Mouse (Mus musculus): ENCODE results near the gene Hivep2. TPM values are rescaled to one million over a fixed set of nuclear protein-coding genes. Genes with fewer than 3 reads are reported as not detected.
A peak's percentile ranks its signal among the peaks of the same experiment; 100 is the strongest.

Gene Hivep2
- total RNA-seq, 2 experiments from 2014 or later: 287 to 310 TPM

DNA sequence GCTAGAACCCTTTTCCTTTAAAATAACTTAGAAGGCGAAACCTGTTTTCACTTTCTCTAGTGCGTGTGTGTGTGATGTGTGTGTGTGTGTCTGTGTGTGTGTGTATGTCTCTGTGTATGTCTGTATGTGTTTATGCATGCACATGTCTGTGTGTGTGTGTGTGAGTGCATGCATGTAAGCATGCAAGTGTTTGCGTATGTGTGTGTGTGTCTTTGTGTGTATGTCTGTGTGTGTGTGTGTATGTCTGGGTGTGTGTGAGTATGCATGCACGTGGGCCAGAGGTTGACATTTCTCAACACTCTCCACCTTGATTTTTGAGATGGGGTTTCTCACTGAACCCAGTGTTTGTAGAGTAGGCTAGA is 77.5 kb downstream of the Hivep2 start:
- intact Hi-C loops (cut with DNase I): no loop called here
- no peak for DNase-seq (ENCODE audit: low spot score in 2 of 2)

DNA sequence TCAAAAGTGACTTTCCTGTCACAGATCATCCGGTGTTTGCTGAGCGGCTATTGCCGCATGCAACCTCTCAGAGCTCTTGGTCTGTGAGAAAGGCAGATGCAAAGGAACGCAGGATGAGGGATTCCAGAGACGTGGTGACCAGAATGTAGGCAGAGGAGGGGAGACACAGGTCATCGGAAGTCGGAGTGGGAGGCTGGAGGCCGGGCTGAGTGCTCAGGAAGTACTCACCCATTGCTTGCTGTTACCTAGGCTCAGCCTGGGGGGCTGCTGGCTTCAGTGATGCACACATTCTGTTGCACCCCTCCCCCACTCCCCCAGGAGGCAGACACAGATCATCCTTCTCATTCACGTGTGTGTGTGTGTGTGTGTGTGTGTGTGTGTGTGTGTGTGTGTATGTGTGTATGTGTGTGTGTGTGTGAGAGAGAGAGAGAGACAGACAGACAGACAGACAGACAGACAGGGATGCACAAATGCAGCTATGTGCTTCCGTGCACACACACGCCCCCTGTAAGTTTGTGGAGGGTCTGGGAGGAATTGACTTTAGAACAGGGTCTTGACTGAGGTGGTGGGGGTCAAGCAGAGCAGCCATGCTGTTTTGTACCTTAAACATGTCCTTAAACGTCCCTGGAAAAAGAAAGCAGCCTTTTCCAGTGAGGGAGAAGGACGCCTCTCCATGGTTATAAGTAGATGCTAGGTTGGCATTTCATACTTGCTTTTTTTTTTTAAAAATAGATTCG is 78.3 kb downstream of the Hivep2 start:
- intact Hi-C loops (cut with DNase I): no loop called here
- no peak for DNase-seq (ENCODE audit: low spot score in 2 of 2)

DNA sequence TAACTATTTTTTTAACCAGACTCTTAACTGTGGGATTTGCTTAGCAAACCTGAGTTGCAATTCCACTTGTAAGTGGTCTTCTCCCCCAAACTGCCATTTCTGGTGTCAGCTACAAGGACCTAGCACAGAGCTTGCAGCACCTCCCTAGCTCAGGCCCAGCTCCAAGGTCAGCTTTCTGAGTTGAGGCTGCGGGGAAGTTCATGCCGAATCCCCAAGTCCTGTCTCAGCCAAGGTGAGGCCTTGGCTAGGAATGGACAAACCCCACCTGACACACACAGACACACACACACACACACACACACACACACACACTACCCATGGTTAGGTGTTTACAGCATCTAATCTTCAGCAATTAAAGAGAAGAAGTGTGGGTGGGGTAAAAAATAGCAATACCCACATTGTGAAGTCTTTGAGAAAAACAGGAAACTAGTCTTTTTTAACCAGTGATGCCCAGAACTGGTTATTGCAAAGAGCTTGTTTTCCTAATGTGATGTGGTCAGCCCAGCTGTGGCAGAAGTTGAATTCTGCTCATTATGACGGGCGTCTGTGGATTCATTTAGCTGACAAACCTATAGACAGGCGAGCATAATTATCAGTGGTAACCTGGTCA is 79.0 kb downstream of the Hivep2 start:
- DNase-seq (ENCODE audit: low spot score in 2 of 2): no peak
- intact Hi-C loops (cut with DNase I): loop anchor here (5.0 kb wide), 1 partner anchor 78 kb away; the partner anchor contains the start of gene Hivep2

DNA sequence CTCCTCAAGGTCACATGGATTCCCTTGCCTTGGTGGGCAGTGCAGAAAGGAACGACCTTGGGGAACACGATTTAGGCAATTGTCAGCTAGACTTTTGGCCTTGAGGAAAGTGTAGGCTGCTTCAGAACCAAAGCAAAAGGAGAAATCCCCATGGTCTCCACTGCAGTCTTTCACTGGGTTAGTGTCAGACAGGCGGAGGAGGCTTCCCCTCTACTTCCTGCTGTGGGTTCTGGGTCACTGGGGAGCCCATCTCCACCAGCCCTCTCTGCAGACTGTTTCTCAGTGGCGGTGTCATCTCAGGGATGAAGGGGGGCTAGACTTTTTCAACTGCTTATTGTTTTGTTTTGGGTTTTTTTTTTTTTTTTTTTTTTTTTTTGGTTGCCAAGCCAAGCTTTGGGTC is 79.9 kb downstream of the Hivep2 start:
- DNase-seq (ENCODE audit: low spot score in 2 of 2): no peak
- intact Hi-C loops (cut with DNase I): loop anchor here (5.0 kb wide), 1 partner anchor 78 kb away; the partner anchor contains the start of gene Hivep2

DNA sequence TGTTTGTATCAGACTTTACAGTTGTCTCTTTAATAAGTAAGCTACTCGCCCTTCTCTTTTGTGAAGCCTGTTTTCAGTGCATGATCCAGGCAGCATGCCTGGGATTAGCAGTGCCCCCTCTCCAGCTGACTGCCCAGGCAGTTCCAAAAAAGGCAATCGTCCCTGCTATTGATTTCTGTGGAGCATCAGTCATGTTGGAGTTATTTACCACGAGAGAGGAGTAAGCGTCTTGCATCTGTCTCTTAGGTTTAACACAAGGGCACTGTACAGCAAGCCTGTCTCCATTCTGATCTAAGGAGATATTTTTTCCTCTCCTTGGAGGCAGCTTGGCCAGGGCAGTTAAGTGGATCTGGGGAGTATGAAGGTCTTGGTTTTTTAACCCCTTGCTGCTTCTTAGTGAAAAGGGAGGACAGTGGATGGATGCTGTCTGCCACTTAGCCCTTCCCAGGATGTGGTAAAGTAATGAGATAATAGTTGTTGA is 80.3 kb downstream of the Hivep2 start:
- DNase-seq (ENCODE audit: low spot score in 2 of 2): no peak
- intact Hi-C loops (cut with DNase I): loop anchor here (5.0 kb wide), 1 partner anchor 79 kb away; the partner anchor contains the start of gene Hivep2

DNA sequence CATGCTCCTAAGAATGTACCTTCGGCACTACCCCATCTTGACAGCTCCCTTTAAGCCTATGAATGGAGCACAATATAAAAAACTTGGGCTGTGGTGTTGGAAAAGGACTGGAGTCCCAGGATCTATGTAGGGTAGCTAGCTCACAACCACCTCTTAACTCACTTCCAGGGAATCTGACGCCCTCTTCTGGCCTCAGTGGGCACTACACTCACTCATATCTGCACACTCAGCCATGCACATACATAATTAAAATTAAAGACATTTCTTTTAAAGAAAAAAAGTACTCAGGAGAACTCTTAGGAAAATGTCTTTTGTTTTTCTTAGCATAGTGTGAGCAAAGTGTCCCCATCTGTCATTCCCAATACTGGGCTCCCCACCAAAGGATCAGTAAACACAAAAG is 81.1 kb downstream of the Hivep2 start:
- intact Hi-C loops (cut with DNase I): loop anchor here (5.0 kb wide), 1 partner anchor 80 kb away; the partner anchor contains the start of gene Hivep2
- DNase-seq (ENCODE audit: low spot score in 2 of 2): no peak

DNA sequence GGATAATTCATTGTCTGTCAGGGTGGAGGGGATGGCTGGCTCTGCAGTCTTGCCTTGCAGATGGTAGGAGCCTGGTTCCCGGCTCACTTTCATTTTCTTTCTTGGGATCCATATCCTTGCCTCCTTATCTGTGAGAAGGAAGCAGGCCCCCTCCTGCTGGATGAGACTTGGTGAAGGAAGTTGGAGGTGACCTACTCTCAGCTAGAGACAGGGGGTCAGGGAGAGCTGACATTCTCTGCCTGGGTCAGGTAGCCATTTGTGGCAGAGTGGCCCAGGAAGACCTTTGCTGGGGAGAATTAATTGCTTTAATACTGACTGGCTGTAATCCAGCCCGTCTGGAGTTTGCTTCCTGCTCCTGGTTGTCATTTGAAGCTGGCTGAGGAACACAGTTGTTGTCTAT is 81.8 kb downstream of the Hivep2 start:
- no peak for DNase-seq (ENCODE audit: low spot score in 2 of 2)
- intact Hi-C loops (cut with DNase I): loop anchor here (5.0 kb wide), 1 partner anchor 80 kb away; the partner anchor contains the start of gene Hivep2

DNA sequence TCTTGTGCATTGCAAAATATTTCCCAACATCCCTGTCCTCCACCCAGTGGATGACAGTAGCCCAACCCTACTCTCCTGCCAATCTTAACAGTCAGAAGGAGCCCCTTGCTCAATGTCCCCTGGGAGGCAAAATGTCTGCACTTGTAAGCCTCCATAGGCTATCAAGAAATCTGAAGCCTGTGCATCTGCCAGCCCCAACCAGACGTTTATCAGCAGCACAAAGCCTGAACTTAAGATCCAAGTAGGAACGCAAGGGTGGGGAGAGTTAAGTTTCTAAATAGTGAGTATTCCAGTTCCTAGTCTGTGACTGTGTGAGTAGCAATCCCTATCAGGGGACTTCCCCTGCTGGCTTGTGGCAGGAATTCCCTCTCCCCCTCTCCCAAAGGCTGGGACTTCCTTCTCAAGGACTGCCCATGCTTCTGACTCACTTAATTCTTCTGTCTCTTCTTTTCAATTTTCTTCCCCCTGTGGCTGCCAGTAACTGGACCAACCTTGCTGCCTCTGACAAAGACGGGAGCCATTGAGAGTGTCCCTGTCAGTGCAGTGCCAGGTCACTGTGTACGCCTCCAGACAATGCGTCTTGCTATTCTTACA is 82.5 kb downstream of the Hivep2 start:
- intact Hi-C loops (cut with DNase I): loop anchor here (5.0 kb wide), 1 partner anchor 81 kb away; the partner anchor contains the start of gene Hivep2
- DNase-seq (ENCODE audit: low spot score in 2 of 2): no peak

DNA sequence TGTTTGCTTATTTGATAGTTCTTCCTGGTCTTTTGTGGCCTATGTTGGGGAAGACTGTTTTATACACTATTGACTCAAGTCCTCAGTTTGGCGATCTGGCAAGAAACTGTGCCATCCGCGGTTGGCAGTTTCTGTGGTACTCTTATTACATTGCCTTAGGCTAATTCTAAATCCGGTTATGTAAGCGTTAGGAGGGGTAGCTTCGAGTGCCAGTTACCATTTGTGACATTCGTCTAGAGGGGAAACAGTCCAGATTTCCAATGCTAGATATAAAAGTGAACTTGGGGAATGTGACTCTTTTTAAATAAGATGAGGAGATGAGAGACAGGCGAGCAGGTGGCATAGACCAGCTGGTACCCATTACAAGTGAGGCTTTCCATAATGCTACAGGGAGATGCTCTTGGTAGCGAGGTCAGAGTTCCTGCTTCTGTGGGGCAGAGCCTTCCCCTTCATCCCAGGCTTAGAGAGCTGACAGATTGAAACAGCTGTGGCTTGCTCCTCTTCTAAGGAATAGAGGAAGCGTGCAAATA is 83.1 kb downstream of the Hivep2 start:
- intact Hi-C loops (cut with DNase I): loop anchor here (5.0 kb wide), 1 partner anchor 82 kb away; the partner anchor contains the start of gene Hivep2
- DNase-seq (ENCODE audit: low spot score in 2 of 2): no peak

DNA sequence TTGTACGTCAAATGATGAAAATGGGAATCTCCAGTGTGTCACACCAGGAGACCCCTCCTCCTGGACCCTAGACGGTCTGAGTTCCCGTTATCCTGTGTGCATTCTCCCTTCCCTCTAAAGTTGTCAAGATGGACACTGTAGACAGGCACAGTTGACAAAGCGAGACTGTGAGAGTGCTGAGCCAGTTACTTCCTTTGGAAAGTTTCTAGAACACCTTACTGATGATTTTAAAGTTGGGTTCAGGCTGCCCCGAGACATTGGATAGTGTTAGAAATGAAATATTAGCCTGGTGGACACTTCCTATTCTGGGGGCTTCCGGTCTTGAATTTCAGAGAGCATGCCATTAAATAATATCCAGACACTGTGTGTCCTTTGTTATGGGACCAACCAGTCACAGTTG is 83.8 kb downstream of the Hivep2 start:
- DNase-seq (ENCODE audit: low spot score in 2 of 2): no peak
- intact Hi-C loops (cut with DNase I): loop anchor here (5.0 kb wide), 1 partner anchor 82 kb away; the partner anchor contains the start of gene Hivep2

DNA sequence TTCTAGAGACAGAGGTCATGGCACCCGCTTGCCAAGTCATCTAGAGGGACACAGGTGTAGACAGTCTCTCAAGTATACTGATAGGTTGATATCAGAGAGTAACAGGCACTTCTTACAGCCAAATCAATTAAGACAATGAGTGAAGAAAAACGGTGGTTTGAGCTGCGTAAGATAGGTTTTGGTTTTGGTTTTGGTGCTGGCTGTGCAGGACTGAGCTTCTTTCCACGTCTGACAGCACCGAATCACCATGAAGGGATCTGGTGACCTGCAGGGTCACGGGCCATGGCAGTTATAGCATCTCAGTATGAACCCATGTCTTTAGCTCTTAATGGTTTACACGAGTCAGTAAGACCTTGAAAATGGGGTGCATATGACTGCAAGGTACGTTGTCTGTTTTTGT is 84.7 kb downstream of the Hivep2 start:
- no peak for DNase-seq (ENCODE audit: low spot score in 2 of 2)
- intact Hi-C loops (cut with DNase I): no loop called here

DNA sequence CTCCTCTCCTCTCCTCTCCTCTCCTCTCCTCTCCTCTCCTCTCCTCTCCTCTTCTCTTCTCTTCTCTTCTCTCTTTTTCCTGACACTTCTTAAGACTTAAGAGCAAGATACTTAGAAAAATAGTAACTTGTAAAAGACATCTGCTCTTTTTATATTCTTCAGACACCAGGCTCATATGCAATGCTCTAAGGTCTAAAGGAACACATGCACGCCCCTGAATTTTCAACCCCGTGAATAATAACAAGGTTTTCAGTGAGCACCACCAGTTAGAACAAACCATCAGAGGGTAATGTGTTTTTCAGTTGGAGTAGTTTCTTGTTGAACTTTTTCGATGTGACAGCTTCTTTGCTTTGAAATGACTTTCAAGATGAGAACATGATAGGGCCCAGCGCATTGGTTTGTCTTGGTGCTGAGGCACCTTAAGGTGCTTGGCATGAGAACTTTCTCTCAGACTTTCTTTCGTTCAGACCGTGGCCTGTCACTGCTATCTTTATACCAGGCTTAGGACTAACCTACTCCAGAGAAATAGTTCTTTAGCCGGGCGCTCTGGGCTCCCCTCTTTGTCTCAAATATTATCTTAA is 86.3 kb downstream of the Hivep2 start:
- DNase-seq (ENCODE audit: low spot score in 2 of 2): no peak
- intact Hi-C loops (cut with DNase I): no loop called here

DNA sequence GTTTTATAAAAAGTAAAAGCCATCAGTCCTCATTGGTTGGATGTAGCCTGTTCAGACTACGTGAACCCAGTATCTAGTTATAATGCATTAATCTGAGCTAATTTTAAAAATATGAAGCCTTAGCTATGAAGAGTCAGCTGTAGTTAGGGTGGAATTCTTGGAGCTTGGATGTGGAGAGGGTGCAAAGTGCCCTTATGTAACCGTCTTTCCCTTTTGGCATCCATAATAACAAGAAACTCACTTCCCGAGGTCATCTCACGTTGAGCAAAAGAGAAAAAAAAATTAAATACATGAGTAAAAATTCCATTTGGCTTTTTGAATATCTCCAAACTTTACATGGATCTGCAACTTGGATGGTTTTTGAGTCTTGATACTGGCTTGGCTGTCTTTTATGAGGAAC is 89.0 kb downstream of the Hivep2 start:
- DNase-seq (ENCODE audit: low spot score in 2 of 2): no peak
- intact Hi-C loops (cut with DNase I): no loop called here

DNA sequence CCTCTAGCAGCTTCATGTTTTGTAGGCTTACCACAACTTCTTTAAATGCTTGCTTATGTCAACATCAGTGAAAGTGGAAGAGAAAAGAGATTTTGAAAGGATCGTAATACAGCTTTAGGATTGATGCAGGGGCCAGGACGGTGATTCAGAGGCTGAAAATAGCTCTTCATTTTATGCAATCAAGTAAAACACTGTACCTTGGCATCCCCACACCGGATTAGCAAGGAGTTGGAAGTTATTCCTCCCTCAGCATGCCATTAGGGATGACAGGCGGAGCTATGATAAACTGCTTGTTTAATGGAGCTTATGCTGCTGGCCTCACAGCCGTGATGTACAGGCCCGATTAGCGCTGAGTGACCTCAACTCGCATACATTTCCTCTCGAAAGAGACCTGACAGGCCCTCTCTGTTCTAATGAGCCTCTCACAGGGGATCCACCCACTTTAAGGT is 89.7 kb downstream of the Hivep2 start:
- DNase-seq (ENCODE audit: low spot score in 2 of 2): no peak
- intact Hi-C loops (cut with DNase I): no loop called here

DNA sequence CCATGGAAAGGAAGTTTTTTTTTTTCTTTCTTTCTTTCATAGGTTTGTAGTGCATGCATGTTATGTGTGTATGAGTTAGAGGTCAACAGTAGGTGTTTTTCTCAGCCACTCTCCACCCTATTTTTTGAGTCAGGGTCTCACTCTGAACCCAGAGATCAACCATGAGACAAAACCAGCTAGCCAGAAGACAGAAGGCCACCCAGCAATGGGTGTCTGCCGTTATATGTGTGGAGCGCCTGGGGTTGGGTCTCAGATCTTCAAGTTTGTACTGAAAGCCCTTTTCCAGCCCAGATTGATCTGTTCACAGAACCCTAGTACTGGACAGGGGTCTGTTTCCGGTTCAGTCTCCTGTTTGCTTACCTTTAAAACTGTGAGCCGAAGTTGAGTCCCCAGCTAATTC is 90.2 kb downstream of the Hivep2 start:
- DNase-seq (ENCODE audit: low spot score in 2 of 2): no peak
- intact Hi-C loops (cut with DNase I): no loop called here

DNA sequence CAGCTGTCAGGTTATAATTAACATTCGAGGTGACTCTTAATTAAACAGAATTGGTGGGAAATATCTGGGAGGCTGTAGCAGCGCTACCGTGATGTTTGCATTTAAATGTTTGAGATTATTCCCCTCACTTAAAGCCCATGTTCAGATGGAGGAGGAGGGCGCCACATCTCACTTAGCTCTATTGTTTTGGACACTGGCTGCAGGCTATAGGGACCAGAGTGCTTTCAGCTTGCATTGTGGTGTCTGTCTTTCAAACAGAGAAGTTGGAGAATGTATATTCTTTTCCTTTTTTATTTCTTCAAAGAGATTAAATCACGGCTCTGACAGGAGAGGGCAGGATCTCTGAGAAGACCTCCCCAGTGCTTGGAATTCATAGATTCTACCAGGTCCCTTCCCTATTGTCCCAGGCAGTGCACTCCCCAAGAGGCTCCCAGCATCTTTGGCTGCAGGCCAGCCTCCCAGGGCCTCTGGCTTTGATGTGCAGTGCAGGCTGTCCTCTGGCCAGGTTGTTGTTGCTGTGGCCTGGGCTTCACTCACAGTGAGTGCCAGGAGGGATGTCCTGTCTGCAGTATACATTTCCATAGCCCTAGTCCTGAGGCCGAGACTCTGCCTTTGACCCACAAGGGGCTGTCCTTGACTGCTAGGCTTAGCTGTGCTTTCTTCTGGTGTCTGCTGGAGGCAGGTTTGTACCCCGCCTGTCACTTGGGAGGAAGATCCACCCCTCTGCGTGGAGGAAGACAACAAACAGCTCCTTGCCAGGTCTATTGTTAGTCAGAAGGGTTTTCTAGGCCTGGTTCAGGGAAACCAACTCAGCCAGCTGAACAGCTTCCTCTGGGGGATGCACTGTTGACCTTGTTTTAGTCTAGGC is 90.9 kb downstream of the Hivep2 start:
- intact Hi-C loops (cut with DNase I): no loop called here
- peak in 1 of 2 experiments; percentile 57 for DNase-seq (ENCODE audit: low spot score in 2 of 2)

DNA sequence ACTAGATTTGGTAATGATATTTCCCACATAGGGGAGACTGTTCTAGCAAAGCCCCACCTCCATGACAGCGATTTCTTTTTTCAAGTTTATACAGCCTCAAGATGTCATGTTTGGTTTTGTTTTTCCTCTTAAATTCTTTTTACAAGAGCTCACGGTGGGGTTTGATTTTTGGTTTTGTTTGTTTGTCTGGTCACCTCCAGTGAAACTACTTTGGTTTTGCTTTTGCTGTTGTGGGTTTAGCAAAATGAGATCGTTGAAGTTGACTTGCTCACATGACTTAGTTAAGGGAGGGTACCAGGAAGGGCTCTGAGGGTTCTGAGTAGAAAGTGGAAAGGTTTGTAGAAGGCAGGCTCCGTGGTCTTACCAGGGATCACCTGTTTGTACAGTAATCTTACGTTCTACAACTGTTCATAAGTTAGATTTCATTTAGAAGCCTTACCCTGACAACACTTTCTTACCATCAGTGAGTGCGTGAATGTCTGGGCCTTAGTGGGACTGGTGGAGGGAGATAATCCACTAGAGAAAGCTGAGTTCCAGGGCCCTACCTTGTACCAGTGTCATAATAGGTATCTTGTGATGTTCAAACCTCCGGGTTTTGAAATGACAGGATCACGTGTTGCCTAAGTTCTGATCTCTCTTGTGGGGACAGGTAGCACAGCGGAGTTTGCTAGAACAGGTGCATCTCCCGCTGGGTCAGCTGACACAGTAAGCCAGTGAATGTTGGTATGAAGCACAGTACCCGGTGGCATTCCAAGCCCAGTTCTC is 92.1 kb downstream of the Hivep2 start:
- intact Hi-C loops (cut with DNase I): no loop called here
- DNase-seq (ENCODE audit: low spot score in 2 of 2): no peak

DNA sequence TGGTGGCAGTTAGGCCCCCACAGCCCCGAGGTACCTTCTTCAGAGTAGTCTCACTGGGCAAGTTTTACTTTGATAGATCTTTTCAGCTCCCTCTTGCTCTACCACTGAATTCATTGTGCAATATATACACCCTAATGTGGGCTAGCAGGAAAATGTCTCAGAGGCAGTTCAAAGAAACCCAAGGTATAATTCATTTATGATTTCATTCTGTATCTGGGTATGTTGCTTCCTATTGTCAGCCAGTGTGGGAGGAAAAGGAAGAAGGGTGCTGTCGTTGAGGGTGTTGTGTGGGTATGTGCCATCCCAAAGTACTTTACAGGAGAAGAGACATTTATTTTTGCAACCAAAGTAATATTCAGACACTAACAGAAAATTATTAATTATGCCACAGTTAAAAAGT is 92.9 kb downstream of the Hivep2 start:
- no peak for DNase-seq (ENCODE audit: low spot score in 2 of 2)
- intact Hi-C loops (cut with DNase I): no loop called here

Data from left cerebral cortex, postnatal 14 days (tissue).